Mouse (Mus musculus): ENCODE results near the gene Ralgps1.
"Not testable (repeated sequence)": the region's sequence is repeated elsewhere in the genome, so short reads cannot be mapped to it uniquely, and the experiment has no call there.

Gene Ralgps1

DNA sequence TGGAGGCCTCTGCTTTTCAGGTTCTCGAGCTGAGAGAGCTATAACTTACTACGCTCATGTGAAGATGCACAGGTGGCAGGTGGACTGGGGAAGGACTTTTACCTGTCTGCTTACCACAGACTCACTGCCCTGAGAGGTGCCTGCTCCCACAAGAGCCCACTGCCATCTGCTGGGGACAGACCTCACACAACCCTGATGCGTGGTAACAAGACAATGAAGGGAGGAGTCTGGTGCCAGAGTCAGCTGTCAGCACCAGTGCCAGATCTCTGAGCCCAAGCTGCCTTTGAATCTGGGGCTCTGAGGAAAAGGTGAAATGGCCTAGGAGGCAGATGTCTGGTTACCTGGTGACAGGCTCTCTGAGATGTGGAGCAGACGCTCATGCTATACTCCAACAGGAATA, 136.4 kb downstream of the Ralgps1 start:
- DNase-seq (ENCODE audit: low spot score) = no peak

DNA sequence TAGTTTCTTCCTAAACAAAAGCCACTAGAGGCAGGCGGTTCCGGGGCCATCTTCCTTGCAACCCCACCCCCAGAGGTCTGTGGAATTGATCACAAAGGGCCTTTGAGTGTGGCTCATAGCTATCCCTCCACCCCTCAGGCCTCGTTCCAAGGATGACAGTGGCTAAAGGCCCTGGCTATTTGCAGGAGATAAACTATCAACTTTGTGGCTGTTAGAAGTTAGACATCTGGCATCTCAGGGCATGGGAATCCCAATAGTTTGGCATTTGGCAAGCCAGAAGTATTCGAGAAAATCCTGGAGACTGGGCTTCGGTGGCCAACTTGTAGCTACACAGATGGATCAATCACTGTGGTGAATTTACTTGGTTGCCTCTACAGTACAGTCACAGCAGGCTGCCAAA, 137.4 kb downstream of the Ralgps1 start:
- no peak for DNase-seq (ENCODE audit: low spot score)

DNA sequence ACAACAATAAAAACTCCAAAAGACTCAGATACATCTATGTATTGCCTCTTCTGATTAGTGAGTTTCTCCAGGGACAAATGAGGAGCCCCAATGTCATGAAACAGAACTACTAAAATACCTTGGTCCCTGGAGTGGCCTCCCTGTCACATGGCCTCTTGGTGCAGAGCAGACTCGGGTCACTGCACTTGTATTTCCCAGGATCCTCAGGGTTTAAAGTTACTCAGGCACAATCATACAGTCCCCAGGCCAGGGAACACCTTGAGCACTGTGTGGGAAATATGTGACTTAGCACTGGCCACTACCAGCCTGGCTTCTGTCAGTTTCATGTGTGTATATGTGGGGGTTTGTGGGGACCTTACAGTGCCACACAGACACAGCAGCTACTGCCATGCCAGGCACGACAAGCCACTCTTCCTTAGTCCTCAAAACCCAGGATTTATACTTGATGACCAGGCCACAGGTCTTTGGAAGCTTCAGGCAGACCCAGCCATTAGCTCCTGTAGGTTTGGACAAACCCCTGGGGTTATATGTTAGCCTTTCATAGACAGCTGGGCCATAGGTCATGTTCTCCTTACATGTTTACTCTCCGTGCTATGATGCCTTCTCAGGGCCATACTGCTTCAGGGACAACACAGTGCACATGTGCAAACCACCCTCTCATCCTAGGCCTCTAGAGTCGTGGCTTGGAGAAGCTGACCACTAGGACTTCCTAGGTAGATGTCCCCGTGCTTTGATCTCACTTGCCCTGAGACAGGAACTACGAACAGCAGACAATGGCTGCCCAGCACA, 138.3 kb downstream of the Ralgps1 start:
- no peak for DNase-seq (ENCODE audit: low spot score)

DNA sequence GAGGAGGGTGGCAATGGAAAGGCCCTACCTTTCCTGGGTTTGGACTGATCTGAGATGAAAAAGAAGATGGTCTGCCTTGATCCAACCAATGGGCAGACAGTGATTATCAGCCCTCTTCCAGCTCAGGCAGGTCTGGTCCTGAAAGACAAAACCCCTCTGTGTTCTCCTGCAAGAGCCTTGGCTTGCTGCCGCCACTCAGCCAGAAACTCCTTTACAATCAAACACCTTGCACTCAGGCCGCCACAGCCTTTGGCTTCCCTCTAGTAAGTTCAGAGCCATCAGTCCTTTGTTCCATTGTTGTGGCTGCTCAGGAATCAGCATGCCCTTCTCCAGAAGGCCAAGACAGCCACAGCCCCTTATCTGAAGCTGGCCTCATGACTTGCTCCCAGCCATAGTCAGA, 139.5 kb downstream of the Ralgps1 start:
- DNase-seq (ENCODE audit: low spot score) = no peak

DNA sequence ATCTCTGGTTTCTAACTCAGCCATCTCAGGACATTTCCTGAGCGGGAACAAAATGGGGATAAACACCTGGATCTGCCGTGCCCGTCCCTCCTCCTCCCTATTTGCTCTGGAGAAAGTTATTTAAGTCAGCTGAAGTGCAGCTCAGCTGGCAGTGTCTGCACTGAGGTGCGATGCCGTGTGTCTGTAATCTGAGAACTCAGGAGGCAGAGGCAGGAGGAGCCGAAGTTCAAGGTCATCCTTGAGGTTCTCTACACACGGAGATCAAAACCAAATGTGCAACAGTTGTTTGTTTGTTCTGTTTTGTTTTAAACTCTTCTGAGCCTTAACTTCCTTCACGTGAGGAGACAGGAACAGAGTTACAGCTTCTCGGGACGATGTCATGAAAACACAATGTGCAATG, 140.6 kb downstream of the Ralgps1 start:
- no peak for DNase-seq (ENCODE audit: low spot score)

DNA sequence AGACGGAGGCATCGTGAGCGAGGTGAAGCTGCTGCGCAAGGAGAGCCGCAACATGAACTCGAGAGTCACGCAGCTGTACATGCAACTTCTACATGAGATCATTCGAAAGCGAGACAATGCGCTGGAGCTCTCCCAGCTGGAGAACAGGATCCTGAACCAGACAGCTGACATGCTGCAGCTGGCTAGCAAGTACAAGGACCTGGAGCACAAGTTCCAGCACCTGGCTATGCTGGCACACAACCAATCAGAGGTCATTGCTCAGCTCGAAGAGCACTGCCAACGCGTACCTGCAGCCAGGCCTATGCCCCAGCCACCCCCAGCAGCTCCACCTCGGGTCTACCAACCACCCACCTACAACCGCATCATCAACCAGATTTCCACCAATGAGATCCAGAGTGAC, 142.7 kb downstream of the Ralgps1 start:
- DNase-seq (ENCODE audit: low spot score) = no peak

DNA sequence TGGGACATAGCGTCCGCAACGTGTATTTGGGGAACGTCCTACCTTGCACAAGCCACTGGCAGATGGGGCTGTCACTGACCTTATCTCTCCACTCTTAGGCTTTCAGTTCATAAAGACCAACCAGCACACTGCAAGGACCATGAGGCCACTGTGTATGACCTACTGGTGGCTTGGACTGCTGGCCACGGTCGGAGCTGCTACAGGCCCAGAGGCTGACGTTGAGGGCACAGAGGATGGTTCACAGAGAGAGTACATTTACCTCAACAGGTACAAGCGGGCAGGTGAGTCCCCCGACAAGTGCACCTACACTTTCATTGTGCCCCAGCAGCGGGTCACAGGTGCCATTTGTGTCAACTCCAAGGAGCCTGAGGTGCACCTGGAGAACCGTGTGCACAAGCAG, 143.2 kb downstream of the Ralgps1 start:
- DNase-seq (ENCODE audit: low spot score) = no peak

DNA sequence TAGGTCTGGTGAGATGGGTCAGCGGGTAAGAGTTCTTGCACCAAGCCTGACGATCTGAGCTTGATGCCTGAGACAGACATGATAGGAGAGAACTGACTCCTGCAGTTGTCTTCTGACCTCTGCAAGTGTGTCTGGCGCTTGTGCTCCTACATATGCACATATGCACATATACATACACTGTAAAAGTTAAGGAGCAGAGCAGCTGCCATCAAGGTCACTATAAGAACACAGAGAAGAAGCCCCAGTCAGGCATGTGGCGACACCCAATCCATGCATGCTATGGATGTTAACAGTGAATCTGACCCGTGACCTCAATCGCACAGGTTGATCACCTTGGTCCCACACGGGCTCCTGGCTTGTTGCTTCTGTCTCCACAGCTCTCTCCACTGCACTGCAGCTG, 145.4 kb downstream of the Ralgps1 start:
- no peak for DNase-seq (ENCODE audit: low spot score)

DNA sequence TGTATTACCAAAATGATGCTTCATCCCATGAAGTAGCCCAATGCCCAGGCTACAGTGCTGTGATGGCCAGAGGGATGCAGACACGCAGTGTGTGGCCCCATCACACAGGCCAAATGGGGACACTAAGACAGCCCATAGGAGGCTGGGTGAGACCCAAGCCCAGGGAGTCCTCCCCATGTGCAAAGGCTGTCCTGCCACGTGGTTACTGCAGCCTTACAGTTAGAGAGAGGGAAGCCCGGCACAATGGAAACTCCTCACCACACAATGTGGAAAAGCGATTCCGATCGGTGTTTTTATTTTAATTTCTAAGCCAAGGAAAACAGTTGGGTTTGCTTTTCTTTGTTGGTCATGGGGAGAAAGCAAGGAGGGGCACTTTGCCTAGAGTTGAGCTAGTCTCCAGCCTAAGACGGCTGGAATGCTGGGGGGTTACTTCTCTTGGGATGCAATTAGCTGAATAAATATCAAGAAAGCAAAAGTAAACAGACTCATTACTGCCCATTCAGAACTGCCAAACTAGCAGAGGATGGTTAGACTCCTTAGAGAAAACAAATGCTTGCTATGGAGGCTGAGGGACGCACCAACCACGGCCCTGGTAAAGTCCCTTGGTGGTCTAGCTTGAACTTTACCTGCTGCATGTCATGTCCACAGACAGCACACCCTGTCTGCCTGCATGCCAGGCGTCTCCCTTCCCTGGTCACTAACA, 147.5 kb downstream of the Ralgps1 start:
- DNase-seq (ENCODE audit: low spot score) = no peak

DNA sequence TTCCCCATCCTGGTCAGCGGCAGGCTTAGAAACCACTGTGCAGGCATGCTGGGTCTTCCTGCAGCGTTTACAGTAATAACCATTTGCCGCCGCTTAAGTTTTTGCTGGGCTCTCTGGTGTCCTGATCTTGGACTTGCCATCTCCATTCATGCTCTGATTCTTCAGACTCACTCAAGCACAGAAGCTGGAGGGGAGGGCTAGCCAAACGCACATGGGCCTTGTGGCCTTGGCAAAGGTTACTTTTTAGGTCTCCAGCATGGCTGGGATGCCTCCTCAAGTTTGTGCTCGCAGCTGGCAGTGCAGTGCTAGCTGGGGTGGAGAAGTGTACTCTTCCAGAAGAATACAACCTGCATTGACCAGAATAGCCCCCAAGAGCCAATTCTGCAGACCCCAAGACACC, 148.8 kb downstream of the Ralgps1 start:
- DNase-seq (ENCODE audit: low spot score) = no peak

DNA sequence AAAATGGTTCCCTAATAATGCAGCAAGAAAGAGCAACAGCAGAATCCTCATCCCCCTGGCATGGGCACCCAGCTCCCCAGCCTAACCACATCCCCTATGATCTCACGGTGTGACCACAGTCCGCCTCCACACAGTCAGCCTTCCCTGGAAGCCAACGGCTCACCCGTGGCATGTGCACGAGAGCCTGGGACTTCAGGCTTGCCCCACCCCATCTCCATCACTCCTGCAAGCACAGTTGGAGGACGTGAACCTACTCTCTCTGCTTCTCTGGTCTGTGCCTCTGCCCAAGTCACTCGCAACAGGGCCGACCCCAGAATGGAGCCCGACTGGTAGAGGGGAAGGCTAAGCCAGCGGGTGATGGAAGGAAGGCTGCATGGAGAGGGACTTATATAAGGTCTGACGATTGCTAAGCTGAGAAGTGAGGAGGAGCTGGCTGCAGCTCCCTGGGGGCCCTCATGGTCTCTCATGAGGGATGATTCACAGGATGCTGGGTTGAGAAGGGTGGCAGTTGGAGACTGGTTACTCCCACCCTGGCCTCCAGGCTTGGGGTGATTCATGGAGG, 149.9 kb downstream of the Ralgps1 start:
- DNase-seq (ENCODE audit: low spot score) = no peak

DNA sequence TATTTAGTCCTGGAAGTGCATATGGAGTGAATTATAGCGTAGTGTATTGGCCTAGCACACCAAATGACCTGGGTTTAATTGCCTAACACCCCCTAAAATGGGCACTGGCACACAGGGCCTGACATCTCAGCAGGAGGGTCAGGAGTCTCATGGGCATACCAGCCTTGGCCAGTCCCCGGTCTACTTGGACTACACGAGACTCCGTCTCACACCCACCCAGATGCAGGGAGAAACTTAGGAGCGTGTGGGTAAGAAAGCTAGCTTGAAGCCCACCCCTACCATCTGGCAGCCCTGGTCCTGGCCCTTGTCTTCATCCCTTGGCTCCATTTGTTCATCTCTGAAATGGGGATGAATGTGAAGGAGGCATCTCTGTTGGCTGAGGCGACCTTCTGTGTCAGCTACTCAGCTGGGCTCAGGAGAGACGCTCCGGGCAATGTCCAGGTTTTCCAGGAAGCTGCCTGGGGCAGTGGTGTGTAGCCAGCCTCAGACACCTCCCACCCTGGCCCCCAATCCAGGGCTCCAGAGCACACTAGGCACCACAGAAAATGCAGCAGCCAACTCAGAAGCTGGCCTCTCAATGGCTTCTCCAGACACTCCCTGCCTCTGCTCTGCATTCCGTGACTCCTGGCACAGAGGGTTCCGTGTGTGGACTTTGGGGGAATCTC, 150.5 kb downstream of the Ralgps1 start:
- no peak for DNase-seq (ENCODE audit: low spot score)

DNA sequence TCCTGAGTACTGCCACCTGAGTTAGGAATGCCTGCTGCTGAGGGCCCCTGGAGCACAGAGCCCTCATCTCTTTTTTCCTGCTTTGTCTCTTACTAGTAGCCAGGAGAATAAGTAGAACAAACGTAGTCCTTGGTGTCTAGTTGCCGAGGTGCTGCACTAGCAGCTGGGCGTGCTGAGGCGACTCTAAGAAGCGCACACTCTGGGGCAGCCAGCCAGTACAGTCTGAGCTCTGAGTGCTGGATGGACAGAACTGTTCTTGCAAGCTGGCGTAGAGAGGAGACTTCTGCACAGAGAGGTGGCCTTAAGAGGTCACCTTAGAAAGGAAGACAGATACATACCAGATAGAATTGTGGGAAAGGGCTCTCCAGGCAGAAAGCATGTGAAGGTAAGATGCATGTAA, 151.0 kb downstream of the Ralgps1 start:
- DNase-seq (ENCODE audit: low spot score) = no peak

DNA sequence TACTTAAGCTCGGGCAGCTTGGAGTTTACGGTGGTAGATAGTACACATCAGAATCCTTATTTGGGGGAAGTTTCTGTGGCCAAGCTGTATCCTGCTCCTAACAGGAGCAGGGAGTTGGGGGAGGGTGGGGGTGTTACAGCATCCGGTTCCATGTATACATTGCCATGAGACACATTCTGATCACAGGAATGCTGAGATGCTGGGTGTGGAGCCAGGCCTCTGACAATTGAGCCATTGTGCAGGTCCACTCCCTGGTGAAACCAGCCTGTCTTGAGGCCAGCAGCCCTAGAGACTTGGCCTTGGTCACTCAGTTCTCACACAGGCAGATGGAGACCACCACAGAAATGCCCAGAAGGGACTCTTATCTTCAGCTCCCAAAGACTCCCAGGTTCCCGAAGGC, 151.6 kb downstream of the Ralgps1 start:
- no peak for DNase-seq (ENCODE audit: low spot score)

DNA sequence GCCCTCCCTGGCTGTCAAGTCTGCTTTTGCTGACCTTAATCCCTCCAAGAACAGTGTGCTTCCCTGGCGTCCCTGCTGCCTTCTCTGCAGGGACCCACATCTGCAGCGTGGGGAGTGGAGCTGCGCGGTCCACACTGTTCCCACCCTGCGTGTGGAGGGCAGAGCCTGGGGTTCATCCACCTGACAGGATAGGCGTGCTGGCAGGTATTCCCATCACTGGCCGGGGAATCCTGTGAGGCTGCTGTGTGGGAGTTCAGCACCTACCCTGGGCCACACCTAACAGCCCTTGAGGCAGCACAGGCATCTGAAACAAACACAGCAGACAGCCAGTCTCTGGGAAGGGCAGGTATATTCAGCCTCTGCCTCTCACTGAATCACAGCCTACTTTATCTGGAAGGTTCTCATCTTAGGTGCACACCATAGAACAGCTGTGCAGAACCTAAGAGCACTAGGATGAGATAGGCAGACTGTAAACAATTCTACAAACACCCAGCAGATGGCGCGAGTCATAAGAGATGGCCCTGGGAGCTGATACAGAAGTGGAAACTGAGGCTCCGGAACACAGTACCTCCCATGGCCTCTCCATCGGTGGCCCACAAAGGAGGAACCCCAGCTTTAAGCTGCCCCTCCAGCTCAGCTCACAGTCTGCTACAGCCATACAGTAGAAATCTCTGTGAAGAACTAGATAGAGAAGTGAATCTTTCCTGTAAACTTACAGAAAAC, 152.2 kb downstream of the Ralgps1 start:
- no peak for DNase-seq (ENCODE audit: low spot score)

DNA sequence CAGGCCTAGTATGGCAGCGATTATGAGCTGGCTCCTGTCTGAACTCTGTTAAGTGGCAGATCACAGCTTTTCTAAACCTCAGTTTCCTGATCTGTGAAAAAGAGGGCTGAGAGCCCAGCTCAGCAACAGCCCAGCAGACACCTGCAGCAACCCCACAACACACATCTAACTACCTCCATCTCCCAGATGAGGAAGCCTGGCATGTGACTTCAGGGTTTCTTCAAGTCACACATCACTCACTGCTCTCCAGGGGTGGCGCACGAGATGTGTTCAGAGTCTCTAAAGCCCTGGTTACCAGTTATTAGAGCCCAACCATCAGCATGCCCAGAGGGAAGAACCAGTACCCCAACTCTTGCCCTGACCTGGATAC, 153.9 kb downstream of the Ralgps1 start:
- DNase-seq (ENCODE audit: low spot score) = no peak

DNA sequence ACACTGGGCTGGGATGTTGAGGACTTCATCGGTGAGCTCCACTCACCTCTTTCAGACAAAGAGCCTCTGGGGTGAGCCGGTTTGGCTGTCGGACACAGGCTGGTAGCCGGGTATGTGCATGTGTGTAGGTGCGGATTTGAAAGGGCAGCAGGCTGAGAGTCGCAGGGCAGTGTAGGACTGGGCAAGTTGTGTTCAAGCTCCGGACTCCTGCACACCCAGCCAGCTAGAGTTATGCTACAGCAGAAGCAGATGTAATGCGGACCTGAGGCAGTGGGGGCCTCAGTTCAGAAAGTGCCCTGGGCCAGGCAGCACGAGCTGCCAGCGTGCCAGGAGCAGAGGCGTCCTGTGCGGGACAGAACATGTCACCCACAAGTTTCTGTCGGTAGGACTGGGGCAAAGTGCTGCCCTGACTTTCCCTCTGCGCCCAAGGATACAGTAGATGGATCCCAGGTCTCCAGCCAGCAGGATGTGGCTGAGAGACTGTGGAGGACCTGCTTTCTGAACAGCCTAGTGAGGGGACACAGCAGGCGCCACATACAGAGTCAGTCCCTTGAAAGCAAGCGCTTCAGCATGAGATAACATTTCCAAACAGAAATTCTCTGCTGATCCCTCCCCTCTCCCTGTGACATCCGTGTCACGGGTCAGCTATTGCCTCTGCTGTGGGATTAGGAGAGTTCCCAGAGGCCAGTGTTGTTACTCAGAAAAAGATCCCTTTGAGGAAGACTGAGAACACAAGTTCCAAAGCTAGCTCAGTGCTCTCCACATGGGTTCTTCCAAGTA, 154.5 kb downstream of the Ralgps1 start:
- no peak for DNase-seq (ENCODE audit: low spot score)

DNA sequence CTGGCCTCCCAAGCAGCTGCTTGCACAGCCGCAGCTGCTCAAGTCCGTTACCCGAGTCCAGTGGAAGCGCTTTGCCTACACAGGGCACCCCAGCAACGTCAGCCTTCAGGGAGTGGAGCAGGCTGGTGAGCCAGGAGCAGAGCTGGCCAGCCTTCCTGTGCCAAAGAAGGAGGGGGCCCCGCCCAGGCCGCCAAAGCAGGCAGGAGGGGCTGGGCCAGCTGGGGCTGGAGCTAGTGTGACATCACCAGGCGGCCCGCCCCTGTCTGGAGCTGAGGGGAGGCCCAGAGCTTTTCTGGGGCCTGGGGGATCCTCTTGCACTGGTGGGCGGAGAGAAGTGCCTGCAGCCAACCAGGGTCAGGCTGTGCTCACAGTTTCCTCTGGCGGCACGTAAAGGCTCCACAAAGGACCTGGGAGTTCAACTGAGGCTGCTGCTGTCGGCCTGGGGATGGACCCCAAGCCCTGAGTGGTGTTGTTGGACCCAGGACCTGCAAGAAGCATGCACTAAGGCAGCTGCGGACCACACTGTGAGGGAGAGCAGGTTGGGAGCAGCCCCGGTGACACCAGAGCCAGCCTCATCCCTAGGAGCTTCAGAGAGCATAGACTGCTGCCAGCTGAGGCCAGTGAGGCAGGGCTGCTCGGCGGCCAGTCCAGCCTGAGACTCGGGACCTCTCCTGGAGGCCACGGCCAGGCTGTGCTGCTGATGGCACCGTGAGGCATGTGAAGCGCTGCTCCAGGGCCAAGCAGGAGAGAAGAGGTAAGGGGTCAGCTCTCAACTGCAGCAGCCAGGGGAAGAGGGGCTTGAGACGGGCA, 155.4 kb downstream of the Ralgps1 start, which contains the start of gene Angptl2:
Gene Angptl2 (plus strand): TSS at position 370 of the 810 bp plus-strand sequence.
- DNase-seq (ENCODE audit: low spot score) = peak; percentile 86

DNA sequence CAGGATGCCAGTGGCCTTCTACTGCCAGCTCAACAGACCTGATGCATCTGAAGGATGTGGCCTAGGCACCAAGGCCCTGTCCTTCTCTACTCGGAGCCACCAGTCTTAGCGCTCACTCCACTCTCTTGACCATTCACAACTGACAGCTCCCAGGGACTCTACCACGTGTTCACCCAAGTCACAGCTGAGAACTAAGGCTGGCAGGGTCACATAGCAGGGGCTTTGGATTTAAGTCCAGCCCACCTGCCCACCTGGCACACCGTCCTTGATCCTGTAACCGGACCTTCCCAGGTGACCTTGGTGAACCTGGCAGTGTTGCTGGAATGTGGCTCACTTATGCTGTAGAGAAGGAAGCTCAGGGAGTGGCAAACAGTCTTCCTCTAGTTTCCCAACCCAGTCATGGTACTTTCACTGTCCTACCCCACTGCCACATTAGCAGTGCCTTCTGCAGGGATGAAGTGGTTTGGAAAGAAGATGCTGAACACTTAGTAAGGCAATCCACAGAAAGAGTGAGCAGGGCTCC, 156.0 kb downstream of the Ralgps1 start:
- no peak for DNase-seq (ENCODE audit: low spot score)

DNA sequence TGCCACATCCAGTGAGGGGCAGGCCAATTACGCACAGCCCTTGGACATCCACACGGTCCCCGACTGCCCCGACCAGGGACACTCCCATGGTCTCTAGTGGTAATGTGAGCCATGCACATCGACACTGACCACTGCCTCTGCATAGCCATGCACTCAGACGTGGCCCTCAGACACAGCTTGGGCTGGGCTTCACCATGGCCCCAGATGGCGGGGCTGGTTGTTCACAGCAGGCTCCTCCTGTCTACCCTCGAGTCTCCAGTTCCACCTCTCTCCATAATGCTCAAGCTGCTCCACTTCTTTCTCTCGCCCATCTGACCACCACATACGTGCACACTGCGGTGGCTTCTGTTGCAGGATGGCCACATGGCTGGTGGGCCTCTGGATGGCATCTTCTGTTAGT, 160.0 kb downstream of the Ralgps1 start:
- DNase-seq (ENCODE audit: low spot score) = not testable (repeated sequence)
